Mouse (Mus musculus) forebrain, postnatal 0 days (tissue): ENCODE measurements around the gene Gm11037. TPM values are rescaled to one million over a fixed set of nuclear protein-coding genes. Genes with fewer than 3 reads are reported as not detected.

Experiments
- ATAC-seq: fragments of 200-750 bp; cut with Nextera tagmentation; 2 replicates; pipeline ENCODE4 v1.8.0; 2017; ENCODE audit warnings: mild to moderate bottlenecking, moderate library complexity
- DNase-seq: peaks from one replicate; pipeline ENCODE4 v3.0.0-alpha.2; 2015
- H3K27ac ChIP-seq: fragments of 300-500 bp; sonication (generic); 2 replicates; pipeline ENCODE4 v1.5.1; 2014; ENCODE audit warnings: low read depth, mild to moderate bottlenecking, antibody characterized with exemption, low read length, moderate library complexity, mixed read lengths
- H3K27me3 ChIP-seq: fragments of 300-500 bp; sonication (generic); 2 replicates; pipeline ENCODE4 v1.6.1; 2014; ENCODE audit warnings: mild to moderate bottlenecking, low read length, mixed read lengths; ENCODE audit not compliant: insufficient read depth
- H3K36me3 ChIP-seq: fragments of 300-500 bp; sonication (generic); 2 replicates; pipeline ENCODE4 v1.6.1; 2014; ENCODE audit warnings: mild to moderate bottlenecking, moderate library complexity; ENCODE audit not compliant: insufficient read depth
- H3K4me1 ChIP-seq: fragments of 300-500 bp; sonication (generic); 2 replicates; pipeline ENCODE4 v1.6.1; 2014; ENCODE audit warnings: antibody characterized with exemption; ENCODE audit not compliant: insufficient read depth
- H3K4me2 ChIP-seq: fragments of 300-500 bp; sonication (generic); 2 replicates; pipeline ENCODE4 v1.6.1; 2014; ENCODE audit warnings: low read depth, mild to moderate bottlenecking, moderate library complexity
- H3K4me3 ChIP-seq: fragments of 300-500 bp; sonication (generic); 2 replicates; pipeline ENCODE4 v1.5.1; 2014; ENCODE audit warnings: low read depth, low read length, mixed read lengths
- H3K9ac ChIP-seq: fragments of 300-500 bp; sonication (generic); 2 replicates; pipeline ENCODE4 v1.6.1; 2014; ENCODE audit warnings: mild to moderate bottlenecking
- H3K9me3 ChIP-seq: fragments of 300-500 bp; sonication (generic); 2 replicates; pipeline ENCODE4 v1.6.1; 2016; ENCODE audit warnings: low read length
- CTCF ChIP-seq: sonication (generic); IDR thresholded peaks from 2 replicates; pipeline ENCODE4 v1.5.1; 2016; ENCODE audit warnings: antibody characterized with exemption, control low read depth, low read depth
- WGBS: fragments of 180-500 bp; shearing (Covaris S2); extraction: QIAGEN DNeasy Blood & Tissue Kit; methylation state at CpG from one replicate; pipeline ENCODE4 v1.1.7; 2014; 5-methylcytosine and 5-hydroxymethylcytosine counted together
- polyA plus RNA-seq: library from polyadenylated mRNA; unstranded; fragments of >200 nt; fragmentation: Nextera tagmentation; extraction: Ambion mirVana; gene quantifications from 2 replicates; pipeline ENCODE4 v1.2.1, GENCODE M21; 2015
- total RNA-seq: library from RNA; depleted of rRNA; stranded (reverse); fragments of >200 nt; gene quantifications from 2 replicates; pipeline ENCODE4 v1.2.3, GENCODE M21; 2014

The Gm11037 gene
- total and polyA plus RNA-seq, 2 experiments from 2014 or later: not detected

- ATAC-seq (peak; percentile 72), DNase-seq (peak; percentile 85)
- H3K4me3 ChIP-seq: peak overlapping the region; percentile 43
- no peak overlapping the region for H3K9ac ChIP-seq
- no peak for TF ChIP-seq CTCF
- no peaks in the 10 kb centered on the region for H3K9me3 ChIP-seq
- peaks cover 31% of the 10 kb centered on the region for H3K4me1 ChIP-seq
- 5% methylated on average over 11 of the region's 11 CpGs for WGBS
- no peak overlapping the region for H3K27ac ChIP-seq
- peak overlapping the region; percentile 91 for H3K4me2 ChIP-seq
- H3K27me3 ChIP-seq: no peaks in the 10 kb centered on the region
- peaks cover 14% of the 10 kb centered on the region; the same call in 1 of the 2 replicates for H3K36me3 ChIP-seq
Measured at GRCm38 (mm10) chr2:131174700-131175099, 41.4 kb downstream of the Gm11037 start.

GRCm38 (mm10) chr2:131175286-131175944 lies 42.1 kb downstream of the Gm11037 start:
- H3K27ac ChIP-seq: no peak overlapping the region
- H3K4me2 ChIP-seq: no peak overlapping the region
- H3K9me3 ChIP-seq: no peaks in the 10 kb centered on the region
- no peak for TF ChIP-seq CTCF
- H3K4me1 ChIP-seq: peaks cover 33% of the 10 kb centered on the region
- no peak overlapping the region for H3K4me3 ChIP-seq
- H3K36me3 ChIP-seq: peaks cover 14% of the 10 kb centered on the region; the same call in 1 of the 2 replicates
- DNase-seq: no peak
- ATAC-seq: no peak
- no peak overlapping the region for H3K9ac ChIP-seq
- WGBS: 70% methylated on average over 3 of the region's 3 CpGs
- no peaks in the 10 kb centered on the region for H3K27me3 ChIP-seq

- Histone ChIP-seq H3K27me3 (no peaks in the 10 kb centered on the region), H3K9me3 (no peaks in the 10 kb centered on the region), H3K36me3 (peaks cover 14% of the 10 kb centered on the region; the same call in 1 of the 2 replicates), H3K27ac (no peak overlapping the region), H3K4me3 (no peak overlapping the region), H3K9ac (no peak overlapping the region), H3K4me2 (no peak overlapping the region), H3K4me1 (peaks cover 33% of the 10 kb centered on the region)
- no peak for TF ChIP-seq CTCF
- 81% methylated on average over 1 of the region's 1 CpGs for WGBS
- ATAC-seq: no peak
- no peak for DNase-seq
Measured at GRCm38 (mm10) chr2:131175945-131176309, 42.6 kb downstream of the Gm11037 start.

- no peaks in the 10 kb centered on the region for H3K9me3 ChIP-seq
- peaks cover 33% of the 10 kb centered on the region for H3K4me1 ChIP-seq
- ATAC-seq (no peak), DNase-seq (no peak)
- H3K4me3 ChIP-seq: no peak overlapping the region
- no peak for TF ChIP-seq CTCF
- H3K9ac ChIP-seq: no peak overlapping the region
- no peaks in the 10 kb centered on the region for H3K27me3 ChIP-seq
- H3K4me2 ChIP-seq: no peak overlapping the region
- 62% methylated on average over 5 of the region's 5 CpGs for WGBS
- no peak overlapping the region for H3K27ac ChIP-seq
- peaks cover 11% of the 10 kb centered on the region; the same call in 1 of the 2 replicates for H3K36me3 ChIP-seq
Measured at GRCm38 (mm10) chr2:131176491-131176890, 43.2 kb downstream of the Gm11037 start.

GRCm38 (mm10) chr2:131177932-131178331 lies 44.6 kb downstream of the Gm11037 start:
- H3K4me1 ChIP-seq: peaks cover 33% of the 10 kb centered on the region
- H3K4me2 ChIP-seq: peak overlapping the region; percentile 98
- ATAC-seq: no peak
- WGBS: 80% methylated on average over 9 of the region's 9 CpGs
- DNase-seq: no peak
- no peak overlapping the region for H3K27ac ChIP-seq
- peak overlapping the region; percentile 84 for H3K4me3 ChIP-seq
- H3K36me3 ChIP-seq: no peaks in the 10 kb centered on the region; the same call in 1 of the 2 replicates
- no peaks in the 10 kb centered on the region for H3K9me3 ChIP-seq
- H3K27me3 ChIP-seq: no peaks in the 10 kb centered on the region
- peak overlapping the region; percentile 93; the same call in 1 of the 2 replicates for H3K9ac ChIP-seq
- TF ChIP-seq CTCF: no peak

GRCm38 (mm10) chr2:131178828-131179245 lies 45.5 kb downstream of the Gm11037 start:
- no peaks in the 10 kb centered on the region; the same call in 1 of the 2 replicates for H3K36me3 ChIP-seq
- H3K9me3 ChIP-seq: no peaks in the 10 kb centered on the region
- peak overlapping the region; percentile 84 for H3K4me3 ChIP-seq
- H3K9ac ChIP-seq: peak overlapping the region; percentile 93
- H3K4me1 ChIP-seq: peaks cover 33% of the 10 kb centered on the region
- peak overlapping the region; percentile 99 for H3K27ac ChIP-seq
- DNase-seq (no peak), ATAC-seq (no peak)
- H3K4me2 ChIP-seq: peak overlapping the region; percentile 98
- TF ChIP-seq CTCF: no peak
- 15% methylated on average over 26 of the region's 26 CpGs for WGBS
- no peaks in the 10 kb centered on the region for H3K27me3 ChIP-seq

- peak overlapping the region; percentile 84 for H3K4me3 ChIP-seq
- peak overlapping the region; percentile 93 for H3K9ac ChIP-seq
- H3K27me3 ChIP-seq: no peaks in the 10 kb centered on the region
- H3K4me2 ChIP-seq: peak overlapping the region; percentile 98
- H3K27ac ChIP-seq: peak overlapping the region; percentile 99
- H3K9me3 ChIP-seq: no peaks in the 10 kb centered on the region
- under 1% methylated on average over 67 of the region's 67 CpGs for WGBS
- peaks cover 33% of the 10 kb centered on the region for H3K4me1 ChIP-seq
- ATAC-seq (peak; percentile 82), DNase-seq (peak; percentile 82)
- H3K36me3 ChIP-seq: no peaks in the 10 kb centered on the region; the same call in 1 of the 2 replicates
- peak; percentile 28 for TF ChIP-seq CTCF
Measured at GRCm38 (mm10) chr2:131179246-131179886, 46.1 kb downstream of the Gm11037 start.
